Mouse (Mus musculus): ENCODE data around the gene Ms4a12.

- TF ChIP-seq CTCF (IDR thresholded peaks at IDR 0.05; ENCODE audit: extremely low read depth, insufficient read length, insufficient replicate concordance, low read depth, low read length) (no peak), POLR2A (IDR thresholded peaks at IDR 0.05; ENCODE audit: low read depth, low read length) (no peak)
These were observed 2.0 kb upstream of the Ms4a12 start for GRCm38 (mm10) chr19:11234244-11234643.

Measured in small intestine, adult 2 months (tissue).